Mouse (Mus musculus): ENCODE results near the gene Soat2. TPM values are rescaled to one million over a fixed set of nuclear protein-coding genes. Genes with fewer than 3 reads are reported as not detected.
A peak's percentile ranks its signal among the peaks of the same experiment; 100 is the strongest.
"Not testable (repeated sequence)": the region's sequence is repeated elsewhere in the genome, so short reads cannot be mapped to it uniquely, and the experiment has no call there.

Soat2 gene
- polyA plus RNA-seq, 1 experiment from 2014 or later: 0.17 TPM

- Histone ChIP-seq H3K4me1 (ENCODE audit: control insufficient read depth, insufficient read depth, low read length) (peaks cover 6% of the 10 kb centered on the region), H3K4me2 (ENCODE audit: low read depth, low read length) (no peak overlapping the region), H3K9me3 (ENCODE audit: control insufficient read depth, low read length) (no peaks in the 10 kb centered on the region), H3K27me3 (replicated peaks; ENCODE audit: control insufficient read depth, insufficient read depth, low read length) (peaks cover 16% of the 10 kb centered on the region), H3K4me3 (ENCODE audit: low read depth, low read length) (no peak overlapping the region), H3K9ac (ENCODE audit: low read depth, low read length) (no peak overlapping the region), H3K27ac (replicated peaks; ENCODE audit: low read depth, low read length) (no peak overlapping the region), H3K36me3 (ENCODE audit: control insufficient read depth, insufficient read depth, low read length) (no peaks in the 10 kb centered on the region)
- DNase-seq (ENCODE audit: low spot score): no peak
- 70% methylated on average over 4 of the region's 4 CpGs for WGBS
- no peak for ATAC-seq (ENCODE audit: low read depth)
These were observed 765 bp upstream of the Soat2 start for GRCm38 (mm10) chr15:102149561-102149960.

GRCm38 (mm10) chr15:102152646-102153045 is 2.3 kb downstream of the Soat2 start:
- Histone ChIP-seq H3K4me1 (ENCODE audit: control insufficient read depth, insufficient read depth, low read length) (peaks cover 3% of the 10 kb centered on the region; the same call in 1 of the 2 replicates), H3K9ac (ENCODE audit: low read depth, low read length) (no peak overlapping the region), H3K27ac (replicated peaks; ENCODE audit: low read depth, low read length) (no peak overlapping the region), H3K4me3 (ENCODE audit: low read depth, low read length) (no peak overlapping the region), H3K27me3 (replicated peaks; ENCODE audit: control insufficient read depth, insufficient read depth, low read length) (no peaks in the 10 kb centered on the region), H3K4me2 (ENCODE audit: low read depth, low read length) (no peak overlapping the region), H3K9me3 (ENCODE audit: control insufficient read depth, low read length) (no peaks in the 10 kb centered on the region), H3K36me3 (ENCODE audit: control insufficient read depth, insufficient read depth, low read length) (no peaks in the 10 kb centered on the region)
- ATAC-seq (ENCODE audit: low read depth): no peak
- 25% methylated on average over 4 of the region's 4 CpGs for WGBS
- no peak for DNase-seq (ENCODE audit: low spot score)

GRCm38 (mm10) chr15:102155006-102155405 is 4.7 kb downstream of the Soat2 start:
- H3K27ac ChIP-seq (replicated peaks; ENCODE audit: low read depth, low read length); H3K4me1 ChIP-seq (ENCODE audit: control insufficient read depth, insufficient read depth, low read length); H3K9ac ChIP-seq (ENCODE audit: low read depth, low read length); H3K36me3 ChIP-seq (ENCODE audit: control insufficient read depth, insufficient read depth, low read length); H3K4me2 ChIP-seq (ENCODE audit: low read depth, low read length); H3K9me3 ChIP-seq (ENCODE audit: control insufficient read depth, low read length); DNase-seq (ENCODE audit: low spot score); ATAC-seq (ENCODE audit: low read depth); H3K4me3 ChIP-seq (ENCODE audit: low read depth, low read length); H3K27me3 ChIP-seq (replicated peaks; ENCODE audit: control insufficient read depth, insufficient read depth, low read length): not testable (repeated sequence)
- WGBS: 89% methylated on average over 6 of the region's 6 CpGs

- WGBS: 39% methylated on average over 20 of the region's 20 CpGs
These were observed 6.5 kb downstream of the Soat2 start for GRCm38 (mm10) chr15:102156836-102157235.

GRCm38 (mm10) chr15:102160415-102161060 is 10.2 kb downstream of the Soat2 start:
- Histone ChIP-seq H3K4me1 (ENCODE audit: control insufficient read depth, insufficient read depth, low read length) (peaks cover 4% of the 10 kb centered on the region; the same call in 1 of the 2 replicates), H3K4me2 (ENCODE audit: low read depth, low read length) (no peak overlapping the region), H3K27ac (replicated peaks; ENCODE audit: low read depth, low read length) (no peak overlapping the region), H3K9ac (ENCODE audit: low read depth, low read length) (no peak overlapping the region), H3K4me3 (ENCODE audit: low read depth, low read length) (no peak overlapping the region), H3K36me3 (ENCODE audit: control insufficient read depth, insufficient read depth, low read length) (no peaks in the 10 kb centered on the region), H3K9me3 (ENCODE audit: control insufficient read depth, low read length) (no peaks in the 10 kb centered on the region), H3K27me3 (replicated peaks; ENCODE audit: control insufficient read depth, insufficient read depth, low read length) (no peaks in the 10 kb centered on the region)
- WGBS: 65% methylated on average over 26 of the region's 27 CpGs
- no peak for ATAC-seq (ENCODE audit: low read depth)
- DNase-seq (ENCODE audit: low spot score): no peak

More at GRCm38 (mm10) chr15:102156836-102157235, 6.5 kb downstream of the Soat2 start:
- H3K9me3 ChIP-seq (ENCODE audit: control insufficient read depth, low read length): no peaks in the 10 kb centered on the region
- DNase-seq (ENCODE audit: low spot score): no peak
- H3K36me3 ChIP-seq (ENCODE audit: control insufficient read depth, insufficient read depth, low read length): no peaks in the 10 kb centered on the region
- no peak overlapping the region for H3K27ac ChIP-seq (replicated peaks; ENCODE audit: low read depth, low read length)
- no peaks in the 10 kb centered on the region for H3K4me1 ChIP-seq (ENCODE audit: control insufficient read depth, insufficient read depth, low read length)
- no peaks in the 10 kb centered on the region for H3K27me3 ChIP-seq (replicated peaks; ENCODE audit: control insufficient read depth, insufficient read depth, low read length)
- no peak for ATAC-seq (ENCODE audit: low read depth)
- no peak overlapping the region for H3K4me2 ChIP-seq (ENCODE audit: low read depth, low read length)
- no peak overlapping the region for H3K9ac ChIP-seq (ENCODE audit: low read depth, low read length)
- H3K4me3 ChIP-seq (ENCODE audit: low read depth, low read length): no peak overlapping the region

GRCm38 (mm10) chr15:102163900-102164693 is 13.8 kb downstream of the Soat2 start:
- ATAC-seq (ENCODE audit: low read depth) (no peak), DNase-seq (ENCODE audit: low spot score) (no peak)
- Histone ChIP-seq H3K4me2 (ENCODE audit: low read depth, low read length) (no peak overlapping the region), H3K4me3 (ENCODE audit: low read depth, low read length) (no peak overlapping the region), H3K27me3 (replicated peaks; ENCODE audit: control insufficient read depth, insufficient read depth, low read length) (no peaks in the 10 kb centered on the region), H3K9ac (ENCODE audit: low read depth, low read length) (no peak overlapping the region), H3K4me1 (ENCODE audit: control insufficient read depth, insufficient read depth, low read length) (peaks cover 25% of the 10 kb centered on the region), H3K27ac (replicated peaks; ENCODE audit: low read depth, low read length) (no peak overlapping the region), H3K9me3 (ENCODE audit: control insufficient read depth, low read length) (no peaks in the 10 kb centered on the region), H3K36me3 (ENCODE audit: control insufficient read depth, insufficient read depth, low read length) (no peaks in the 10 kb centered on the region)
- WGBS: 59% methylated on average over 3 of the region's 3 CpGs

GRCm38 (mm10) chr15:102165468-102166100 is 15.3 kb downstream of the Soat2 start:
- Histone ChIP-seq H3K36me3 (ENCODE audit: control insufficient read depth, insufficient read depth, low read length) (no peaks in the 10 kb centered on the region), H3K4me3 (ENCODE audit: low read depth, low read length) (no peak overlapping the region), H3K27me3 (replicated peaks; ENCODE audit: control insufficient read depth, insufficient read depth, low read length) (no peaks in the 10 kb centered on the region), H3K27ac (replicated peaks; ENCODE audit: low read depth, low read length) (0 out of 2 replicates have a peak overlapping the region, but pooled peaks have one; percentile 15), H3K9ac (ENCODE audit: low read depth, low read length) (0 out of 2 replicates have a peak overlapping the region, but pooled peaks have one; percentile 25), H3K4me2 (ENCODE audit: low read depth, low read length) (no peak overlapping the region), H3K4me1 (ENCODE audit: control insufficient read depth, insufficient read depth, low read length) (peaks cover 25% of the 10 kb centered on the region), H3K9me3 (ENCODE audit: control insufficient read depth, low read length) (no peaks in the 10 kb centered on the region)
- 37% methylated on average over 6 of the region's 6 CpGs for WGBS
- ATAC-seq (ENCODE audit: low read depth) (no peak), DNase-seq (ENCODE audit: low spot score) (no peak)

GRCm38 (mm10) chr15:102167620-102168021 is 17.3 kb downstream of the Soat2 start:
- Histone ChIP-seq H3K9ac (ENCODE audit: low read depth, low read length) (no peak overlapping the region), H3K27ac (replicated peaks; ENCODE audit: low read depth, low read length) (peak overlapping the region; percentile 69), H3K4me2 (ENCODE audit: low read depth, low read length) (no peak overlapping the region), H3K4me3 (ENCODE audit: low read depth, low read length) (no peak overlapping the region), H3K27me3 (replicated peaks; ENCODE audit: control insufficient read depth, insufficient read depth, low read length) (no peaks in the 10 kb centered on the region), H3K9me3 (ENCODE audit: control insufficient read depth, low read length) (no peaks in the 10 kb centered on the region), H3K36me3 (ENCODE audit: control insufficient read depth, insufficient read depth, low read length) (0 out of 2 replicates have a peak, but pooled peaks cover 4% of the 10 kb centered on the region), H3K4me1 (ENCODE audit: control insufficient read depth, insufficient read depth, low read length) (peaks cover 25% of the 10 kb centered on the region)
- DNase-seq (ENCODE audit: low spot score) (peak; percentile 89), ATAC-seq (ENCODE audit: low read depth) (peak; percentile 88)
- 21% methylated on average over 6 of the region's 6 CpGs for WGBS

Measured in embryonic facial prominence, embryonic 14.5 days (tissue).